Mouse (Mus musculus): ENCODE data around the gene Nfu1.

Gene Nfu1

GRCm38 (mm10) chr6:87008887-87009286 is at the start of gene Nfu1:
TSS of gene Nfu1 (plus strand) at chr6:87009236.
- no peak for DNase-seq

- no peak for DNase-seq
Observed at GRCm38 (mm10) chr6:86963987-86964685, 44.9 kb upstream of the Nfu1 start.

GRCm38 (mm10) chr6:86967166-86967565 is 41.9 kb upstream of the Nfu1 start:
- no peak for DNase-seq

GRCm38 (mm10) chr6:86973956-86974355 is 35.1 kb upstream of the Nfu1 start:
- no peak for DNase-seq

GRCm38 (mm10) chr6:86978156-86978908 is 30.7 kb upstream of the Nfu1 start:
- no peak for DNase-seq

GRCm38 (mm10) chr6:86978909-86979265 is 30.1 kb upstream of the Nfu1 start:
- no peak for DNase-seq

- DNase-seq: no peak
Observed at GRCm38 (mm10) chr6:86981206-86981605, 27.8 kb upstream of the Nfu1 start.

GRCm38 (mm10) chr6:86985314-86986106 is 23.5 kb upstream of the Nfu1 start:
- no peak for DNase-seq

- no peak for DNase-seq
Observed at GRCm38 (mm10) chr6:86989576-86989975, 19.5 kb upstream of the Nfu1 start.

- DNase-seq: no peak
Observed at GRCm38 (mm10) chr6:86991041-86991440, 18.0 kb upstream of the Nfu1 start.

- no peak for DNase-seq
Observed at GRCm38 (mm10) chr6:86992349-86992748, 16.7 kb upstream of the Nfu1 start.

- no peak for DNase-seq
Observed at GRCm38 (mm10) chr6:86994254-86994653, 14.8 kb upstream of the Nfu1 start.

- no peak for DNase-seq
Observed at GRCm38 (mm10) chr6:86996629-86997307, 12.3 kb upstream of the Nfu1 start.

- DNase-seq: no peak
Observed at GRCm38 (mm10) chr6:86997360-86997759, 11.7 kb upstream of the Nfu1 start.

- DNase-seq: no peak
Observed at GRCm38 (mm10) chr6:87001995-87002394, 7.0 kb upstream of the Nfu1 start.

GRCm38 (mm10) chr6:87002521-87003055 is 6.4 kb upstream of the Nfu1 start:
- DNase-seq: peak; percentile 84

- no peak for DNase-seq
Observed at GRCm38 (mm10) chr6:87004099-87004498, 4.9 kb upstream of the Nfu1 start.

GRCm38 (mm10) chr6:87005577-87005976 is 3.5 kb upstream of the Nfu1 start:
- DNase-seq: no peak

- peak; percentile 94 for DNase-seq
Observed at GRCm38 (mm10) chr6:87009692-87010328, 774 bp downstream of the Nfu1 start.

- DNase-seq: peak; percentile 69
Observed at GRCm38 (mm10) chr6:87016916-87017315, 7.9 kb downstream of the Nfu1 start.

GRCm38 (mm10) chr6:87018874-87019273 is 9.8 kb downstream of the Nfu1 start:
- no peak for DNase-seq

GRCm38 (mm10) chr6:87021791-87022190 is 12.8 kb downstream of the Nfu1 start:
- no peak for DNase-seq

Measured in retina, postnatal 1 day (tissue).